Mouse (Mus musculus): Measurements from ENCODE around the gene Il1f6. TPM values are rescaled to one million over a fixed set of nuclear protein-coding genes. Genes with fewer than 3 reads are reported as not detected.

The Il1f6 gene
- polyA plus RNA-seq, 1 experiment from 2014 or later, result 0.36 TPM

DNA sequence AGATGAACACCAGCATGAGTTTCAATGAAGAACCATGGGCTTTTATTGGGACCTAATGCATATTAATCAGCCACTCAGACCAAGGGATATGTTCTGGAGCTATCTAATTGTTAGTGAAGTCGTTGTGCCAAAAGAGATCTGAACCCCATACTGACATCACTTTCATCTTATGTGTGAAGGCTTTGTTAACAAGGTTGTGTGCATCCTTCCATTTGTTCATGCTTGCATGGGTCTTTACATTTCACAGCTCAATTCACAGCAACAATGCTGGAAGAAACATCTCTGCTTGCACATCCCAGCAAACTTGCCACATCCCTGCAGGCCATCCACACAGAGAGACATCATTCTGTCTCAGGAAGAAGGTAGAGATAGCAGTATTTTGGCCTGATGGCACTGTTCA, 59.9 kb downstream of the Il1f6 start:
- Histone ChIP-seq H3K9ac (replicated peaks; ENCODE audit: low read length) (no peak overlapping the region), H3K36me3 (ENCODE audit: insufficient read depth, low read length) (no peaks in the 10 kb centered on the region)
- WGBS, result 35% methylated on average over 1 of the region's 1 CpGs

More for the DNA sequence above, 59.9 kb downstream of the Il1f6 start:
- Histone ChIP-seq H3K9me3 (ENCODE audit: low read length) (no peaks in the 10 kb centered on the region), H3K4me1 (ENCODE audit: insufficient read depth, low read length) (no peaks in the 10 kb centered on the region), H3K4me3 (ENCODE audit: low read length) (no peak overlapping the region), H3K27me3 (ENCODE audit: insufficient read depth, low read length) (no peaks in the 10 kb centered on the region), H3K4me2 (replicated peaks; ENCODE audit: low read depth, low read length) (no peak overlapping the region), H3K27ac (ENCODE audit: low read length) (no peak overlapping the region)
- ATAC-seq (ENCODE audit: low FRiP score, low TSS enrichment), result no peak

Other genes starting within 250 kb of the Il1f6 start
- gene Hnmt, start 166.0 kb upstream of the Il1f6 start, polyA plus RNA-seq (2015; fragmentation: Nextera tagmentation; extraction: Ambion mirVana), result 1.4 and 1.6 TPM in 2 replicates
- gene Tbpl2, start 118.8 kb upstream of the Il1f6 start, polyA plus RNA-seq (2015; fragmentation: Nextera tagmentation; extraction: Ambion mirVana), result not detected in 2 replicates
- gene Il1f8, start 62.3 kb upstream of the Il1f6 start, polyA plus RNA-seq (2015; fragmentation: Nextera tagmentation; extraction: Ambion mirVana), result not detected in 2 replicates
- not detected in 2 replicates for gene Il1f9, start 28.9 kb upstream of the Il1f6 start, polyA plus RNA-seq (2015; fragmentation: Nextera tagmentation; extraction: Ambion mirVana)
- gene Il1f5, start 61.5 kb downstream of the Il1f6 start, polyA plus RNA-seq (2015; fragmentation: Nextera tagmentation; extraction: Ambion mirVana), result 0.15 TPM in 1 of 2 replicates, not detected in the other
- not detected in 2 replicates for gene Il1f10, start 75.8 kb downstream of the Il1f6 start, polyA plus RNA-seq (2015; fragmentation: Nextera tagmentation; extraction: Ambion mirVana)
- gene Il1rn, start 121.4 kb downstream of the Il1f6 start, polyA plus RNA-seq (2015; fragmentation: Nextera tagmentation; extraction: Ambion mirVana), result 1.1 and 1.7 TPM in 2 replicates
- 2.4 and 3.1 TPM in 2 replicates for gene Psd4, start 152.2 kb downstream of the Il1f6 start, polyA plus RNA-seq (2015; fragmentation: Nextera tagmentation; extraction: Ambion mirVana)

All from kidney, embryonic 16.5 days (tissue).